Mouse (Mus musculus): ENCODE measurements around the gene Upf3a.

DNA sequence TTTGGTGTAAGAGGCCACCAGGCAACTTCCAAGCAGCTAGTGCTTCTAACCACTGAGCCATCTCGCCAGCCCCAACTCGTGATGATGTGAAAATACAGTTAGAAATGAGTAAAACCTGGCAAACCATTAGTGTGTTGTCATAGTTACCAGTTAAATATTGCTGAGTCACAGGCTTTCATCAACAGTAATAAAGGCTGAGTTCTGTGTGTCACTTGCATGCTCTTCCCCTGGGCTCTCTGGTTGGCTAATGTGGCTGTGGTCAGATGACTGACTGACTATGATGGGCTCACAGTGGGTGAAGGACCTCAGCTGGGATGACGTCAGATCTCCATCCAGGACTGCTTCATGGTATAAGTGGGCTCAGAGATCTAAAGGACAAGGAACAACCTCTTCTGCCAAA lies 4.9 kb upstream of the Upf3a start:
- TF ChIP-seq CTCF (IDR thresholded peaks at IDR 0.05; ENCODE audit: control insufficient read depth, insufficient read depth, insufficient replicate concordance, low read depth, low read length): no peak
- TF ChIP-seq POLR2A (IDR thresholded peaks at IDR 0.05; ENCODE audit: control insufficient read depth, low read depth, low read length): no peak
